Mouse (Mus musculus) monocyte, adult 5-6 weeks (primary cell): ENCODE measurements around the gene Cux1. TPM values are rescaled to one million over a fixed set of nuclear protein-coding genes. Genes with fewer than 3 reads are reported as not detected.
A peak's percentile ranks its signal among the peaks of the same experiment; 100 is the strongest.

ENCODE experiments used
- ATAC-seq: fragments of 153-309, 156-312 bp; replicated peaks from 2 replicates; pipeline ENCODE4 v1.8.0; 2017; ENCODE audit warnings: mild to moderate bottlenecking; ENCODE audit not compliant: low TSS enrichment, insufficient number of reproducible peaks, severe bottlenecking, poor library complexity, low FRiP score
- total RNA-seq: library from RNA; stranded (forward); fragments of 200-1000, 200-491, 200-594 nt; gene quantifications from 3 replicates; pipeline ENCODE4 v1.2.3, GENCODE M21; 2017

The Cux1 gene
- total RNA-seq, 1 experiment from 2014 or later = 79.9 TPM

- no peak for ATAC-seq
These were observed 149.4 kb downstream of the Cux1 start for GRCm38 (mm10) chr5:136417891-136418290.

- no peak for ATAC-seq
These were observed 152.8 kb downstream of the Cux1 start for GRCm38 (mm10) chr5:136414479-136414878.

DNA sequence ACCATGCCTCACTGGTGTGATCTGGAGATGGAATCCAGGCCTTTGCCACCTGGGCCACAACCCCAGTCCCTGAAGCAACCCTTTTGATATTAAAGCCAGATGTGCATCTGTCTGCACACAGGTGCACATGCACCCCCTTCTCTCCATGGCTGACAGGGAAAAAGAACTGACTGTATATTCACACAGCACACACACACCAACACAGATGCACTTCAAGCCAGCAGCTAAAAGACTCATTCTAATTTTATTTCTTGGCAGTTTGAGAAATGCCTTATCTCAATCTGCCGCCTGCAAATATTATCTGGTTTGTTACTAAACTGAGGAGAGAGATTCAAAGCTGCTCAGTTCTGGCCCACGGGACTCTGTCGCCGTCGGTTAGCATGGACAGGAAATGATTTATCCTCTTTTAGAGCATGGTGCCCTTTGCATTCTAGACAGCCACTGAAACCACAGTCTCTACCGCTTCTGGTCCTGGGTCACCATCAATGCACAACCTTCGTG, 156.6 kb downstream of the Cux1 start:
- no peak for ATAC-seq

DNA sequence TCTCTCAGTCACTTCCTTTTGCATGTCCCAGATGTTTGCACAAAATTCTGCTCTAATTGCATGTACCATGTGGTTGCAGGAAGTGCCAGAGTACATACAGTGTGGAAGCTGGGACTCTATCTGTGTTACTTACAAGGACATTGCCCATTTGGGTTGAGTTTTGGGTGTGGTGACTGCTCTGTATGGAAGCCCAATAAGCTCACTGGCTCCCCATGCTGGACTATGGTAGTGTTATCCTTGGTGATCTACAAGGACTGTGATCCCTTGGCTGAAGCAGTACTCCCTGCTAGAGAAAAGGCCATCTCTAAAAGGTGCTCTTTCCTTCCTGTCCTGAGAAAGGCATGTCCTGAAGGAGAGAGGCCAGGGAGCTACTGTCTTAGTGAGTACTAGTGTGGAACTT, 160.9 kb downstream of the Cux1 start:
- no peak for ATAC-seq

- no peak for ATAC-seq
These were observed 163.7 kb downstream of the Cux1 start for GRCm38 (mm10) chr5:136403565-136403961.

- ATAC-seq = no peak
These were observed 164.4 kb downstream of the Cux1 start for GRCm38 (mm10) chr5:136402622-136403564.

DNA sequence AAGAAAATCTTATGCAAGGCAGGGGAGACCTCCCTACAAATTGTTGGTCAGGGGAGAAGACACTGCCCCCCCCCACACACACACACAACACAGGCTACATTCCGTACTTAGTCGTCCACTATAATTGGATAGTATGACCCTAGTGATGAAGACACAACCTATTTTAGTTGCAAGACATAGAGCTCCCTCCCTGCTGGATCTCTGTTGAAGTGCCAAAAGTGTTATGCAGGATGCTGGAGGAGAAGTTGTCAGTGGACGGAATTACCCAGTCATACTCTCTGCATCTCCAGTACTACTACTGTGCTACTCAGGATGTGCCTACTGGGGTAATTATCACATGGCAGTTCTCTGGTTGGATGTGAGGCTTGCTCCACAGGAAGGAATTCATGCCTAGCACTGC, 168.6 kb downstream of the Cux1 start:
- ATAC-seq = no peak

DNA sequence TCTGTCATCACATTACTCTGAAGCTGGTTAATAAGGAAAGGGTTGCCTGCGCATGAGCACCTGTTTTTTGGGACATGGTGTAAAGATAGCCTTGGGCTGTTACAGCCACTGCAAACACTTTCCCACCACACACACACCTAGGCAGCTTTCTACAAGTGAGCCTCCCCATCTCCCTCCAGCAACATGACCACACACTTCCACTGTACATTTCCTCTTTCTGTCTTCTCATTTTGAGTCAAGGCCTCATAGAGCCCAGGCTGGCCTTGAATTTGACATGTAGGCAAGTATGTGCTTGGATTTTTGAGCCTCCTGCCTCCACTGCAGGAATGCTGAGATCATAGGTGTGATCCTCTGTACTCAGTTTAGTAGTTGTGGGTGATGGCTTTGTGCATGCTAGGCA, 170.6 kb downstream of the Cux1 start:
- peak; percentile 61; the same call in 1 of the 2 replicates for ATAC-seq

- ATAC-seq = no peak
These were observed 171.0 kb downstream of the Cux1 start for GRCm38 (mm10) chr5:136396256-136396655.

DNA sequence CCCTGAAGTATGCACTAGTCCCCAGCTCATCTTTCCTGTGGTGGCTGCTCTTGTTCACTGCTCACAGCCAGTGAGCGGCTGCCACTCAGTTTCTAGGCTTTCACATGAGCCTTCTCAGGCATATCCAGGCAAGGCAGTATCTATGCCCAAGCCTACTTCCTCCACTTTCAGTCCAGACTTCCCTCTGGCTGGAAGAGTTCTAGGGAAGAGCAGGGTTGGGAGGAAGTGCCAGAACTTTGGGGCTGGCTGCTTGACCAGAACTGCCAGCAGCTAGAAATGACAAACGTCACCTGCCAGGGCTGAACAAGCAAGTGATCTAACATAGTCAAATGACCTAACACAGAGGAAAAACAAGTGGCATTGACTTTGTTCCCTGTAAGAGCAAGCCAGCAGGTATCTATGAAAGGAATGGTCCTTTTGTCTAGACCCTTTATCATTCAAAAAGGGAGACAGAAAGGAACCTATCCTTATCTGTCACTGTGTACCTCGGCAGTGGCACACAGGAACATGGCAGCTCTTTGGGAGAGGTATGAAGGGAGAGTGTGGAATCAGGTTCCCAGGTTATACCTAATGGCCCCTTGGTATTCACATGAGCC, 171.6 kb downstream of the Cux1 start:
- no peak for ATAC-seq

DNA sequence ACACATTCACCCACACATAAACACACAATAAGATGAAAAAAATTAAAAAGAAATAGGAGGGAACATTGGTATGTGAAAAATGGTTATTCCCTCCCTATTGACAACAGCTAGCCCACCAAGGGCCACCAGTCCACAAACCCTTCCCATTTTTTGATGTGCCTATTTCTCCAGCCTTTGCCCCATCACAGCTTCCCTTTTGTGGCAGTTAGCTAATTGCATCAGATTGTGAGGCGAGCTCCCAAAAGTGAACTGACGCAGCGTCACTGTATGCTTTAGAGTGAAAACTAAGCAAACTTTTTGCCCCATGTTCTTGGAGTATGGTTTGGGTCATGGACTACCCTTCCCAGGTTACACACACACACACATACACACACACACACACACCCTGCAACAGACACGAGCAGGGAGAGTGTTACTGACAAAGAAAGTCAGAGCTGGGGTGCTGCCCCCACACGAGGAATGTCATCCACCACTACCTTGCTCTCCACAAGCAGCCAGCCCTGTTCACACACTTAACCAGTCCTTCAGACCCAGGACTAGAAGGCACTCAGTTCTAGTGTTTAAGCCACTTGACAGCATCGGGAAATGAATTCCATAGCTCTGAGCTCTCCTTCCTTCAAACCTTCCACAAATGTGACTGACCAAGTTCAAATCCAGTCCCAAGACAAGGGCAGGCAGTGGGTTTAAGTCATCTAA, 172.6 kb downstream of the Cux1 start:
- no peak for ATAC-seq

- no peak for ATAC-seq
These were observed 173.7 kb downstream of the Cux1 start for GRCm38 (mm10) chr5:136393621-136394020.

GRCm38 (mm10) chr5:136386757-136387156, 180.5 kb downstream of the Cux1 start:
- no peak for ATAC-seq

GRCm38 (mm10) chr5:136385161-136385560, 182.1 kb downstream of the Cux1 start:
- ATAC-seq = no peak

DNA sequence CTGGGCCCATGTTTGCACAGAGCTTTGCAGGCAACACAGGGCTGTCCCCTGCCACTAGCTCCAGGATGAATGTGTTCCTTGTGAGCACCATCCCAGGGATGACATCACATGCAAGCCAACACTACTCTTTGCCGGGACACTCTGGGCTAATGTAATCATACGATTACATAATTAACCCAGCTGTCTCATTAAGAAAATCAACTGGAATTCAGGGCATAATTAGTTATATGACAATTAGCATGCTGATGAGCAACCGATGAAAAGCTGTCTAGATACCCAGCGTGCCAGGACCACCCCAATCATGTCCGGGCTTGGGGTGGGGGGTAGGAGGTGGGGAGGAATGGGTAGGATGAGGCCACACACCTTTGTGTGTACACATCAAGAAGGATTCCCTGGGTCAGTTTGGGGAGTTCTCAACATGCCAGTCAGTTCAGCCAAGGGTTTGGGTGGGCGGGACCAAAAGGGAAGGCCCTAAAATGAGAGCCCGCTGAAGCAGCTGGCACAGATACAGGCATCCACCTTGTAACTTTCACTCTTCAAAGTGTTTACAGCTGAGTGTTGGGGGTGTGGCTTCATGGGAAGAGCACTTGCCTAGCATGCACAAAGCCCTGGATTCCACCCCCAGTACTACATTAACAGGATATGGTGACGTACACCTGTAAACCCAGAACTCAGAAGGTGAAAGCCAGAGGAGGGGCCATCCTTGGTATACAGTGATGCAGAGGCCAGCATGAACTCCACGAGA, 184.9 kb downstream of the Cux1 start:
- ATAC-seq = no peak

DNA sequence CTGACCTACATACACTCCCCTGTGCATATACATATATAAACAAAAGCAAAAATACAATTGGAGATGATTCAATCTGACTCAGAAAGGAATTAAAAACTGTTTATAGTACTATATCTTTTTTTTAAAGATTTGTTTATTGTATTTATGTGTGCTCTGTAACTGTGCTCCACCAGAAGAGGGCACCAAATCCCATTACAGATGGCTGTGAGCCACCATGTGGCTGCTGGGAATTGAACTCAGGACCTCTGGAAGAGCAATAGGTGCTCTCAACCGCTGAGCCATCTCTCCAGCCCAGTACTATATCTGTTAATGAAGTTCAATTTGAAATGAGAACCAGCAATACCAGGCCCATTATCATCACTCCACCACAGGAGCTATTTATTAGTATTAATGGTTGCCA, 187.9 kb downstream of the Cux1 start:
- no peak for ATAC-seq

GRCm38 (mm10) chr5:136377101-136377500, 190.2 kb downstream of the Cux1 start:
- no peak for ATAC-seq

DNA sequence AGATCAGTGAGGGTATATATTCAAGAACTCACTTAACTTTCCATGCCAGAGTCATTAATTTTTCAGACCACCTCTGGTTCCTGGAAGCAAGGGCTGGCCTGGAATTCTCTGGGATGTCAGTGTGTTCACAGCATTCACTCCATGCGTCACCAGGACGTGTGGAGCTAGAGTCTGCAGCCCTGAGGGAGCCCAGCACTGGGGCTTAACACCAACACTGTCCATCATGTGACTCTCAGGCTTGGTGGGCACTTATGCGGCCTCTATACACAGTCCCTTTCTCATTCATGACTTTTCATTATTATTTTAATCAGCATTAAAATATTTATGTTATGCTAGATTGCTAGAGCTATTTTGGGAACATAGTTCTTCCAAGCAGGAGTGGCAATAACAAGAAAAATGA, 191.9 kb downstream of the Cux1 start:
- no peak for ATAC-seq

GRCm38 (mm10) chr5:136372276-136372675, 195.0 kb downstream of the Cux1 start:
- ATAC-seq = no peak
